Comparison of ENCODE assay signal across 8 mouse cellular contexts in the genomic region with DNA sequence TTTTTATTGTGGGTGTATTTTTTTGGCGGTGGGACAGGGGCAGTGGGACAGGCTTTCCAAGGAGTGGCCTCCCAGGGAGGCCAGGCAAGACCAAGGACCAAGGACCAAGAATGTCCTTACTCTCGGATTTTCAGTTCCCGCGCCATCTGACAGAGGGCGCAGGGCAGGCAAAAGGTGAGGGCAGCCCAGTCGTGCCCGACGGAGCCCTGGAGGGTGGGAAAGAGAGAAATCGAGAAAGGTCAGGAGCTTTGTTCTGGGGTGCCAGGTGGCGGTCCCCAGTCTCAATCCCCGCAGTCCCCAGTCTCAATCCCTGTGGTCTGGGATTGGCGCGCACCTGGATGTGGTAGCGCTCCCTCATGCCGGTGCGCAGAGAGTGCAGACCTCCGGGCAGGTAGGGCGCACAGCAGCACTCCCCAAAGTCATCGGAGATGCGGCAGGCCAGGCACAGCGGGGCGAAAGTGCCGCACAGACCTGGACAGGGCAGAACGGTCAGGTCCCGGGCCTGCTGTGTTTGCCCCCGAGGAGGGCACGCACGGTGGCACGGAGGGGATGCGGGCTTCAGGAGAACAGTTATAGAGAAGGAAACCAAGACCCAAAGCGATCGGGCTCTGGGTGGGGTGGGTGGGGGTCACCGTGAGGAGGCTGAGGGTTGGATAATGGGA. TPM values are rescaled to one million over a fixed set of nuclear protein-coding genes. Genes with fewer than 3 reads are reported as not detected.
A peak's percentile ranks its signal among the peaks of the same experiment; 100 is the strongest.
DNase-seq lines count a peak whose midpoint lies in the region; ATAC-seq and TF ChIP-seq lines count a peak whose summit lies in the region.

No protein-coding gene starts in this region.

- 0 out of 2 replicates have a peak overlapping the region, but pooled peaks have one; percentile 20 for H3K9ac ChIP-seq in heart, adult 2 months (ENCODE audit: low read depth, low read length)
- H3K9ac ChIP-seq in heart, embryonic 16.5 days (ENCODE audit: low read length): no peak overlapping the region
- 0 out of 2 replicates have a peak overlapping the region, but pooled peaks have one; percentile 34 for H3K9ac ChIP-seq in limb, embryonic 12.5 days (replicated peaks)

- H3K36me3 ChIP-seq in heart, adult 2 months (ENCODE audit: control insufficient read depth, insufficient read depth, low read length): no peaks in the 10 kb centered on the region
- H3K36me3 ChIP-seq in heart, embryonic 16.5 days (ENCODE audit: control insufficient read depth, insufficient read depth): peaks cover 6% of the 10 kb centered on the region; the same call in 1 of the 2 replicates
- H3K36me3 ChIP-seq in limb, embryonic 12.5 days: peaks cover 23% of the 10 kb centered on the region
- H3K36me3 ChIP-seq in small intestine, adult 2 months (ENCODE audit: control insufficient read depth, insufficient read depth, low read length): peaks cover 2% of the 10 kb centered on the region; the same call in 1 of the 2 replicates

- H3K27me3 ChIP-seq in heart, adult 2 months (ENCODE audit: control insufficient read depth, insufficient read depth, low read length): peaks cover 11% of the 10 kb centered on the region
- peaks cover 44% of the 10 kb centered on the region for H3K27me3 ChIP-seq in heart, embryonic 16.5 days (ENCODE audit: control insufficient read depth, insufficient read depth, low read length)
- H3K27me3 ChIP-seq in limb, embryonic 12.5 days: peaks cover 60% of the 10 kb centered on the region
- H3K27me3 ChIP-seq in small intestine, adult 2 months (ENCODE audit: control insufficient read depth, insufficient read depth, low read length): peaks cover 22% of the 10 kb centered on the region

- TF ChIP-seq POLR2A in heart, adult 2 months (IDR thresholded peaks at IDR 0.05; ENCODE audit: insufficient read depth, low read depth, low read length): no peak
- TF ChIP-seq POLR2A in small intestine, adult 2 months (IDR thresholded peaks at IDR 0.05; ENCODE audit: low read depth, low read length): no peak

- no peak for TF ChIP-seq EP300 in heart, adult 2 months (IDR thresholded peaks at IDR 0.05; ENCODE audit: insufficient read depth, low read depth, low read length)

- H3K79me2 ChIP-seq in heart, adult 2 months (replicated peaks; ENCODE audit: control insufficient read depth, insufficient read depth, low read length): no peaks in the 10 kb centered on the region

- no peak overlapping the region for H3K27ac ChIP-seq in heart, adult 2 months
- no peak overlapping the region for H3K27ac ChIP-seq in brown adipose tissue, adult 24 weeks (replicated peaks; ENCODE audit: low read depth, low read length)
- no peak overlapping the region for H3K27ac ChIP-seq in heart, embryonic 16.5 days (ENCODE audit: low read length)
- no peak overlapping the region for H3K27ac ChIP-seq in limb, embryonic 12.5 days
- H3K27ac ChIP-seq in small intestine, adult 2 months (ENCODE audit: insufficient read depth, low read depth, low read length): no peak overlapping the region

- no peaks in the 10 kb centered on the region for H3K9me3 ChIP-seq in heart, embryonic 16.5 days (replicated peaks; ENCODE audit: control insufficient read depth, low read length)
- H3K9me3 ChIP-seq in limb, embryonic 12.5 days: no peaks in the 10 kb centered on the region

- no peak for ATAC-seq in heart, embryonic 16.5 days (replicated peaks; ENCODE audit: extremely low read depth, insufficient read depth, low FRiP score)
- ATAC-seq in limb, embryonic 12.5 days (ENCODE audit: insufficient number of reproducible peaks, insufficient read depth, low FRiP score, low TSS enrichment, low read depth): no peak; the same call in 1 of the 2 replicates

- intact Hi-C loops in heart, adult 2 months (cut with DNase I): loop anchor here (2.0 kb wide), 1 partner anchor 35 kb away; no protein-coding TSS in a partner anchor
- intact Hi-C loops in heart, postnatal 36 days (cut with DNase I): loop anchor here (2.0 kb wide), 1 partner anchor 33 kb away; no protein-coding TSS in a partner anchor

- peak; percentile 75 for TF ChIP-seq CTCF in heart, adult 2 months (IDR thresholded peaks at IDR 0.05)
- TF ChIP-seq CTCF in small intestine, adult 2 months (IDR thresholded peaks at IDR 0.05; ENCODE audit: extremely low read depth, insufficient read length, insufficient replicate concordance, low read depth, low read length): peak; percentile 55; the same call in 1 of the 2 replicates

- H3K4me1 ChIP-seq in heart, adult 2 months (ENCODE audit: control insufficient read depth, insufficient read depth, low read length): no peaks in the 10 kb centered on the region
- H3K4me1 ChIP-seq in brown adipose tissue, adult 24 weeks (ENCODE audit: control insufficient read depth, insufficient read depth, insufficient read length, low read length): no peaks in the 10 kb centered on the region
- H3K4me1 ChIP-seq in heart, embryonic 16.5 days (ENCODE audit: control insufficient read depth, insufficient read depth, low read length): 0 out of 2 replicates have a peak, but pooled peaks cover 2% of the 10 kb centered on the region
- H3K4me1 ChIP-seq in limb, embryonic 12.5 days (replicated peaks): peaks cover 23% of the 10 kb centered on the region
- peaks cover 3% of the 10 kb centered on the region for H3K4me1 ChIP-seq in small intestine, adult 2 months (ENCODE audit: control insufficient read depth, insufficient read depth, insufficient read length, low read length)

- H3K4me3 ChIP-seq in heart, adult 2 months: peak overlapping the region; percentile 20; the same call in 1 of the 2 replicates
- peak overlapping the region; percentile 10; the same call in 1 of the 2 replicates for H3K4me3 ChIP-seq in brown adipose tissue, adult 24 weeks (ENCODE audit: insufficient read depth, low read depth, low read length)
- peak overlapping the region; percentile 18 for H3K4me3 ChIP-seq in heart, embryonic 16.5 days (ENCODE audit: low read length)
- peak overlapping the region; percentile 21 for H3K4me3 ChIP-seq in limb, embryonic 12.5 days (replicated peaks)
- H3K4me3 ChIP-seq in small intestine, adult 2 months (ENCODE audit: low read depth, low read length): peak overlapping the region; percentile 23

- 4% methylated on average over 33 of the region's 33 CpGs for WGBS in heart, adult 2 months
- WGBS in heart, embryonic 16.5 days: 2% methylated on average over 33 of the region's 33 CpGs
- 3% methylated on average over 33 of the region's 33 CpGs for WGBS in limb, embryonic 12.5 days
- WGBS in small intestine, adult 2 months: 3% methylated on average over 33 of the region's 33 CpGs

- peak overlapping the region; percentile 41 for H3K4me2 ChIP-seq in heart, embryonic 16.5 days (ENCODE audit: low read depth, low read length)
- H3K4me2 ChIP-seq in limb, embryonic 12.5 days: peak overlapping the region; percentile 43

- DNase-seq in heart, adult 2 months: peak; percentile 23 to 64
- no peak for DNase-seq in heart, postnatal 36 days
- no peak for DNase-seq in layer of hippocampus, adult 9-10 months (ENCODE audit: low spot score)
- DNase-seq in frontal cortex, adult 2 months (ENCODE audit: extremely low spot score in 1 of 2, low spot score in 1 of 2): no peak

RNA-seq across cellular contexts. Expression of a gene that starts 1.8 kb away (rescaled TPM):
- total RNA-seq in heart, adult 2 months (2021): not detected
- not detected in 2 replicates for polyA plus RNA-seq in heart, adult 2 months (2012; rRNA removed)
- not detected for total RNA-seq in heart, postnatal 36 days (2021)
- polyA plus RNA-seq in brown adipose tissue, adult 24 weeks (2012; ENCODE audit: insufficient read depth, insufficient read length, missing spikeins): not detected in 2 replicates
- 0.74 and 0.87 TPM in 2 replicates for polyA plus RNA-seq in heart, embryonic 16.5 days (2015; fragmentation: Nextera tagmentation; extraction: Ambion mirVana)
- polyA plus RNA-seq in limb, embryonic 12.5 days (2016; fragmentation: Nextera tagmentation; extraction: Ambion mirVana): not detected in 2 replicates
- polyA plus RNA-seq in small intestine, adult 2 months (2012; rRNA removed): 0.48 and 0.84 TPM in 2 replicates
- not detected in 2 replicates for polyA plus RNA-seq in frontal cortex, adult 2 months (2012; rRNA removed)

RNA-seq across cellular contexts. Expression of a gene that starts 30.7 kb away (rescaled TPM):
- total RNA-seq in heart, adult 2 months (2021): 10 to 100 TPM; 42.7 to 44.1 TPM
- 63.0 and 97.8 TPM in 2 replicates for polyA plus RNA-seq in heart, adult 2 months (2012; rRNA removed)
- 10 to 100 TPM; 53.3 to 57.8 TPM for total RNA-seq in heart, postnatal 36 days (2021)
- 1,111 and 1,189 TPM in 2 replicates for polyA plus RNA-seq in brown adipose tissue, adult 24 weeks (2012; ENCODE audit: insufficient read depth, insufficient read length, missing spikeins)
- polyA plus RNA-seq in heart, embryonic 16.5 days (2015; fragmentation: Nextera tagmentation; extraction: Ambion mirVana): 8.3 and 8.6 TPM in 2 replicates
- polyA plus RNA-seq in limb, embryonic 12.5 days (2016; fragmentation: Nextera tagmentation; extraction: Ambion mirVana): 11.9 and 12.1 TPM in 2 replicates
- 56.9 and 186 TPM in 2 replicates for polyA plus RNA-seq in small intestine, adult 2 months (2012; rRNA removed)
- polyA plus RNA-seq in frontal cortex, adult 2 months (2012; rRNA removed): 9.9 and 12.5 TPM in 2 replicates

RNA-seq across cellular contexts. Expression of a gene that starts 44.9 kb away (rescaled TPM):
- total RNA-seq in heart, adult 2 months (2021): not detected
- 8.1 TPM in 1 of 2 replicates, not detected in the other for polyA plus RNA-seq in heart, adult 2 months (2012; rRNA removed)
- not detected for total RNA-seq in heart, postnatal 36 days (2021)
- not detected in 2 replicates for polyA plus RNA-seq in brown adipose tissue, adult 24 weeks (2012; ENCODE audit: insufficient read depth, insufficient read length, missing spikeins)
- 0.38 and 0.41 TPM in 2 replicates for polyA plus RNA-seq in heart, embryonic 16.5 days (2015; fragmentation: Nextera tagmentation; extraction: Ambion mirVana)
- polyA plus RNA-seq in limb, embryonic 12.5 days (2016; fragmentation: Nextera tagmentation; extraction: Ambion mirVana): 0.29 and 0.58 TPM in 2 replicates
- 3.8 TPM in 1 of 2 replicates, not detected in the other for polyA plus RNA-seq in small intestine, adult 2 months (2012; rRNA removed)
- polyA plus RNA-seq in frontal cortex, adult 2 months (2012; rRNA removed): not detected in 2 replicates

RNA-seq across cellular contexts. Expression of a gene that starts 50.8 kb away (rescaled TPM):
- total RNA-seq in heart, adult 2 months (2021): 10 to 100 TPM; 28.9 to 31.7 TPM
- 21.5 and 24.8 TPM in 2 replicates for polyA plus RNA-seq in heart, adult 2 months (2012; rRNA removed)
- 10 to 100 TPM; 30.4 to 31.1 TPM for total RNA-seq in heart, postnatal 36 days (2021)
- polyA plus RNA-seq in brown adipose tissue, adult 24 weeks (2012; ENCODE audit: insufficient read depth, insufficient read length, missing spikeins): 12.7 and 14.3 TPM in 2 replicates
- 7.4 and 8.7 TPM in 2 replicates for polyA plus RNA-seq in heart, embryonic 16.5 days (2015; fragmentation: Nextera tagmentation; extraction: Ambion mirVana)
- 21.6 and 21.7 TPM in 2 replicates for polyA plus RNA-seq in limb, embryonic 12.5 days (2016; fragmentation: Nextera tagmentation; extraction: Ambion mirVana)
- polyA plus RNA-seq in small intestine, adult 2 months (2012; rRNA removed): 13.3 and 21.2 TPM in 2 replicates
- 65.2 and 67.0 TPM in 2 replicates for polyA plus RNA-seq in frontal cortex, adult 2 months (2012; rRNA removed)

Comparison
In these comparisons a context has a peak if more than half of its experiments do, and no peak if none do; other contexts are left out.
1. DNase-seq: peak in heart, adult 2 months (2 of 2); none in heart, postnatal 36 days (0 of 2), layer of hippocampus, adult 9-10 months (single experiment) and frontal cortex, adult 2 months (0 of 2).
2. Peak in every context shown above with its lines, with median percentiles within 50 percentile points of each other: H3K4me3 ChIP-seq.